Mouse (Mus musculus): ENCODE measurements at regions not wholly inside any gene's neighbourhood (a gene's known extent, or its start where the extent isn't known, plus 50 kb on each side); places are given as distances from the start of the nearest gene placed in this dataset.

DNA sequence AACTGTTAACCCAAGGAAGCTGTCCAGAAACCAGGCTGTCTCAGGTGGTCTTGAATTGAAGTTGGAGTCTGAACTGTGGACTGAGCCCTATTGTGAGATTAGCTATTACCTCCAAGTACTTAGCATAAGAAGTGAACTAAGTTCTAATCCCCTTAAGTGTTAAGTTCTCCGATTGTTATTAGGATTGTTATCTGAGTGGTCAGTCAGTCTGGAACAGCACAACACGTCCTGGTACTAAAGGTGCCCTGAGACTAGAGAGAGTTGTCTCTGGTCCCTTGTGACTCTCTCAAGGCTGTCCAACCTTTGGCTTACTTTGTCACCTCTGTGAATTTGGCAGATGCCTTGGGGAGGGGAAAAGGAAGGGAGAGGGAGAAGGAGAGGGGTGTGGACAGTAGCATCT lies 369.0 kb downstream of the Ajap1 start:
- H3K4me1 ChIP-seq (ENCODE audit: control insufficient read depth, insufficient read depth, low read length), result 0 out of 2 replicates have a peak, but pooled peaks cover 4% of the 10 kb centered on the region
- no peaks in the 10 kb centered on the region for H3K36me3 ChIP-seq (ENCODE audit: control insufficient read depth, insufficient read depth, low read length)
- TF ChIP-seq POLR2A (IDR thresholded peaks at IDR 0.05; ENCODE audit: borderline replicate concordance, extremely low read depth, insufficient read depth, insufficient read length), result no peak
- DNase-seq (ENCODE audit: low spot score) (no peak), ATAC-seq (ENCODE audit: low FRiP score, low read depth) (no peak)
- 81% methylated on average over 2 of the region's 2 CpGs for WGBS
- H3K27me3 ChIP-seq (ENCODE audit: control insufficient read depth, insufficient read depth, low read length), result no peaks in the 10 kb centered on the region
- H3K9me3 ChIP-seq (ENCODE audit: control insufficient read depth, low read length), result peaks cover 10% of the 10 kb centered on the region
- no peak overlapping the region for H3K4me3 ChIP-seq (replicated peaks; ENCODE audit: low read length)
- no peak overlapping the region for H3K4me2 ChIP-seq (replicated peaks; ENCODE audit: low read depth, low read length, severe bottlenecking)
- no peak overlapping the region for H3K27ac ChIP-seq (replicated peaks; ENCODE audit: low read depth, low read length)
- H3K9ac ChIP-seq (ENCODE audit: low read depth, low read length, severe bottlenecking), result no peak overlapping the region

DNA sequence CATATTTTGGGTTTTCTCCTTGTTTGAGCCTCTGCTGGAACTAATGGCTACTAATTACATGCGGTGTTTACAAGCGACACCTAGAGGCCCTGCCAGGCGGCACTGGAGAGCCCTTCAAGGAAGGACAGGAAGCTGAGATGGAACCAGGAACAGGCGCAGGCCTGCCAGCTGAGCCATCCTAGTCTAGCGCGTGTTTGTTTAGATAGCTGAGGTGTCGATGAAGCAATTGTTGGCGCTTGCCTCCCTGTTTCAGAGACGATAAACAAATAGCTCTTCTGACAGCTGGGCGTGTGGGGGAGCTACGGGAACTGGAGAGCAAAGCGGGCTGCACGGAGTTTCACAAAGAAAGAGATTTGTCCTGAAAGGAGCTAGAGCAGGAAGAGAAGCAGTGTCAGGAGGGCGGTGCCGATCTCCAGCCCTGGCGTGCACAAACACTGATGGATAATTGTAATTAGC lies 372.3 kb downstream of the Ajap1 start:
- ATAC-seq (ENCODE audit: low FRiP score, low read depth) (no peak), DNase-seq (ENCODE audit: low spot score) (no peak)
- 39% methylated on average over 16 of the region's 16 CpGs for WGBS
- no peak overlapping the region for H3K4me2 ChIP-seq (replicated peaks; ENCODE audit: low read depth, low read length, severe bottlenecking)
- no peak for TF ChIP-seq POLR2A (IDR thresholded peaks at IDR 0.05; ENCODE audit: borderline replicate concordance, extremely low read depth, insufficient read depth, insufficient read length)
- no peaks in the 10 kb centered on the region for H3K27me3 ChIP-seq (ENCODE audit: control insufficient read depth, insufficient read depth, low read length)
- H3K9me3 ChIP-seq (ENCODE audit: control insufficient read depth, low read length), result peaks cover 12% of the 10 kb centered on the region
- H3K4me3 ChIP-seq (replicated peaks; ENCODE audit: low read length), result no peak overlapping the region
- no peak overlapping the region for H3K27ac ChIP-seq (replicated peaks; ENCODE audit: low read depth, low read length)
- H3K4me1 ChIP-seq (ENCODE audit: control insufficient read depth, insufficient read depth, low read length), result 0 out of 2 replicates have a peak, but pooled peaks cover 3% of the 10 kb centered on the region
- H3K9ac ChIP-seq (ENCODE audit: low read depth, low read length, severe bottlenecking), result no peak overlapping the region
- H3K36me3 ChIP-seq (ENCODE audit: control insufficient read depth, insufficient read depth, low read length), result no peaks in the 10 kb centered on the region

DNA sequence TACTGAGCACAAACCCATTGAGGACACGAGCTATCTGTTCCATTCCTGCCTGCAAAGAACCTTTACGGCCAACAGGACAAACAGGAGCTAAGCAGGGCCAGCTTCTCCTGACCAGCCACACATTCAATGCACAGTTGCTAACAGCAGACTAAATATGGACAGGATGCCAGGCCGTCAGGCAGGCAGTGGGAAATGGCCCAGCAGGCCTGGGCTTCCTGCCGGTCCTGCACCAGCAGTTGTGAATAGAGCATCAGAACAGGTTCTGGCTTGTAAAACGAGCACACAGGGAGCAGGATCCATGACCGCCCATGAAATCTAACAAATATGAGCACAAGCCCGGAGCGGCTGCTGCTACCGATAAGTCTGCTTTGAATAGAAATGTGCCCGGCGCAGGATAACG lies 384.0 kb downstream of the Ajap1 start:
- no peaks in the 10 kb centered on the region for H3K36me3 ChIP-seq (ENCODE audit: control insufficient read depth, insufficient read depth, low read length)
- no peaks in the 10 kb centered on the region for H3K4me1 ChIP-seq (ENCODE audit: control insufficient read depth, insufficient read depth, low read length)
- H3K9me3 ChIP-seq (ENCODE audit: control insufficient read depth, low read length), result no peaks in the 10 kb centered on the region
- TF ChIP-seq POLR2A (IDR thresholded peaks at IDR 0.05; ENCODE audit: borderline replicate concordance, extremely low read depth, insufficient read depth, insufficient read length), result no peak
- no peak overlapping the region for H3K4me2 ChIP-seq (replicated peaks; ENCODE audit: low read depth, low read length, severe bottlenecking)
- H3K4me3 ChIP-seq (replicated peaks; ENCODE audit: low read length), result no peak overlapping the region
- H3K27ac ChIP-seq (replicated peaks; ENCODE audit: low read depth, low read length), result no peak overlapping the region
- no peak for ATAC-seq (ENCODE audit: low FRiP score, low read depth)
- no peaks in the 10 kb centered on the region for H3K27me3 ChIP-seq (ENCODE audit: control insufficient read depth, insufficient read depth, low read length)
- DNase-seq (ENCODE audit: low spot score), result no peak
- H3K9ac ChIP-seq (ENCODE audit: low read depth, low read length, severe bottlenecking), result no peak overlapping the region
- WGBS, result 28% methylated on average over 12 of the region's 12 CpGs

DNA sequence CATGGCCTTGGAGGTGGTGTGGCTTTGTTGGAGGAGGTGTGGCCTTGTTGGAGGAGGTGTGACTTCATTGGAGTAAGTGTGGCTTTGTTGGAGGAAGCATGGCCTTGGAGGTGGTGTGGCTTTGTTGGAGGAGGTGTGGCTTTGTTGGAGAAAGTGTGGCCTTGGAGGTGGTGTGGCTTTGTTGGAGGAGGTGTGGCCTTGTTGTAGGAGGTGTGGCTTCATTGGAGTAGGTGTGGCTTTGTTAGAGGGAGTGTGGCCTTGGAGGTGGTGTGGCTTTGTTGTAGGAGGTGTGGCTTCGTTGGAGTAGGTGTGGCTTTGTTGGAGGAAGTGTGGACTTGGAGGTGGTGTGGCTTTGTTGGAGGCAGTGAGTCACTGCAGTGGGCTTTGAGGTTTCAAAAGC lies 385.0 kb downstream of the Ajap1 start:
- ATAC-seq (ENCODE audit: low FRiP score, low read depth), result no peak

DNA sequence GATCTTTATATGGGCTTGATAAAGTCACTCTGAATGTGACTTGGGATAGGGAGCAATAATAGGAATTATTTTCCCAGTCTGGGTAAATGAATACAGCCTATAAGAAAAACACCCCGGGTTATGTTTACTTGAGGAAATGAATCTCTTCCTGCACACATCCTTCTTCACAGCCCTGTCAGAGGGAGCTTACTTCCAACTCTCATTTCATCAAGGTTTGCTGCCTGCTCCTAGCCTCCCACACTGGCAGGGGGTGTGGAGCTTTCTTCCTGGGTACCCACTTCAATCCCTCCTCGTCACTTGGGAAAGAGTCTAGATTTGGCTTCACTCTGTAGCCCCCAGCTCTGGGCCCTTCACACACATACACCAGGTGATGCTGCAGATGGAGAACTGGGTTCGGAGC lies 389.5 kb downstream of the Ajap1 start:
- Histone ChIP-seq H3K27ac (replicated peaks; ENCODE audit: low read depth, low read length) (no peak overlapping the region), H3K4me2 (replicated peaks; ENCODE audit: low read depth, low read length, severe bottlenecking) (no peak overlapping the region), H3K27me3 (ENCODE audit: control insufficient read depth, insufficient read depth, low read length) (no peaks in the 10 kb centered on the region), H3K4me1 (ENCODE audit: control insufficient read depth, insufficient read depth, low read length) (no peaks in the 10 kb centered on the region), H3K36me3 (ENCODE audit: control insufficient read depth, insufficient read depth, low read length) (no peaks in the 10 kb centered on the region), H3K4me3 (replicated peaks; ENCODE audit: low read length) (no peak overlapping the region), H3K9ac (ENCODE audit: low read depth, low read length, severe bottlenecking) (no peak overlapping the region), H3K9me3 (ENCODE audit: control insufficient read depth, low read length) (no peaks in the 10 kb centered on the region)
- TF ChIP-seq POLR2A (IDR thresholded peaks at IDR 0.05; ENCODE audit: borderline replicate concordance, extremely low read depth, insufficient read depth, insufficient read length), result no peak
- 72% methylated on average over 3 of the region's 3 CpGs for WGBS
- ATAC-seq (ENCODE audit: low FRiP score, low read depth) (no peak), DNase-seq (ENCODE audit: low spot score) (no peak)

More for the DNA sequence above, 385.0 kb downstream of the Ajap1 start:
- Histone ChIP-seq H3K27me3 (ENCODE audit: control insufficient read depth, insufficient read depth, low read length) (no peaks in the 10 kb centered on the region), H3K9me3 (ENCODE audit: control insufficient read depth, low read length) (no peaks in the 10 kb centered on the region), H3K4me1 (ENCODE audit: control insufficient read depth, insufficient read depth, low read length) (no peaks in the 10 kb centered on the region), H3K4me3 (replicated peaks; ENCODE audit: low read length) (no peak overlapping the region), H3K36me3 (ENCODE audit: control insufficient read depth, insufficient read depth, low read length) (no peaks in the 10 kb centered on the region), H3K9ac (ENCODE audit: low read depth, low read length, severe bottlenecking) (no peak overlapping the region), H3K4me2 (replicated peaks; ENCODE audit: low read depth, low read length, severe bottlenecking) (no peak overlapping the region), H3K27ac (replicated peaks; ENCODE audit: low read depth, low read length) (no peak overlapping the region)
- no peak for DNase-seq (ENCODE audit: low spot score)
- no peak for TF ChIP-seq POLR2A (IDR thresholded peaks at IDR 0.05; ENCODE audit: borderline replicate concordance, extremely low read depth, insufficient read depth, insufficient read length)
- WGBS, result 92% methylated on average over 1 of the region's 1 CpGs

DNA sequence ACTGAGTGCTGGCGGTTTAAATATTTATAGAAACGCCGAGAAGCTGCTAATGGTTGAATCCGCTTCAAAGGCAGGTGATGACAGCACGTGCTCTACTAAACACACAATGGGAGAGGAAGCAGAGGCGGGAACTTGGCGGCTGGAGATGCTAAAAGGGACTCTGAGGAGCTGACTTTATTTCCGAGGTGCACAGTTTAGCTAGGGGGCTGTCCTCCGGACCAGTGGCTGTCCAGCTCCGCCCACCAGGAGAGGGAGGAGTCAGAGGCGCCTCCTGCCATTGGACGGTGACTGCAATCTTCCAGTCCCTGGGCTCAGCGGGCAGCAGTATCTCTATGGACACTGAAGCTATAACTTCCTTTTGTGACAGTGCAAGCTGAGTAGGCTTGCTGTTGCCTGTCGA lies 400.4 kb downstream of the Ajap1 start:
- no peak for DNase-seq (ENCODE audit: low spot score)
- no peak for ATAC-seq (ENCODE audit: low FRiP score, low read depth)
- WGBS, result 44% methylated on average over 14 of the region's 14 CpGs
- no peak overlapping the region for H3K27ac ChIP-seq (replicated peaks; ENCODE audit: low read depth, low read length)
- H3K9ac ChIP-seq (ENCODE audit: low read depth, low read length, severe bottlenecking), result no peak overlapping the region
- H3K4me1 ChIP-seq (ENCODE audit: control insufficient read depth, insufficient read depth, low read length), result no peaks in the 10 kb centered on the region
- no peaks in the 10 kb centered on the region for H3K27me3 ChIP-seq (ENCODE audit: control insufficient read depth, insufficient read depth, low read length)
- no peak overlapping the region for H3K4me2 ChIP-seq (replicated peaks; ENCODE audit: low read depth, low read length, severe bottlenecking)
- H3K9me3 ChIP-seq (ENCODE audit: control insufficient read depth, low read length), result no peaks in the 10 kb centered on the region
- TF ChIP-seq POLR2A (IDR thresholded peaks at IDR 0.05; ENCODE audit: borderline replicate concordance, extremely low read depth, insufficient read depth, insufficient read length), result no peak
- no peaks in the 10 kb centered on the region for H3K36me3 ChIP-seq (ENCODE audit: control insufficient read depth, insufficient read depth, low read length)
- no peak overlapping the region for H3K4me3 ChIP-seq (replicated peaks; ENCODE audit: low read length)
